In the genomic region with DNA sequence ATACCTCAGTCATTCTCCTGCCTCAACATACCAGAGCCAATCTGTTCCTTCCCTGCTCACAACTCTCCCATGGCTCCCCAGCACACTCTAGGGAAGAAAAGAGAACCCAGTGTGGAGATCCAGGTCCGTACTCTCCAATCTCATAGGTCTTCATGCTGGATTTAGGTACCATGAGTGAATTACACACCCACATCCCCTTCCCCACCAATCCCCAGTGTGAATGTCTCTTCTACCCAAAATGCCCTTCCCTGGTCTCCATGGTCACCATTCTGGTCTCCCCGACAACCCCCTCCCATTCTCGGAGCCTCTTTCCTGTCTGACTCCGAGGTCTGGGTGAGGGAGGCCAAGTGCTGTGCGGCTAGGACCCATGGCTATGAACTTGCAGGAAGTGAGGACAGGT, we compare ENCODE assay signal across 28 mouse cellular contexts. TPM values are rescaled to one million over a fixed set of nuclear protein-coding genes. Genes with fewer than 3 reads are reported as not detected.
DNase-seq lines count a peak whose midpoint lies in the region; ATAC-seq lines count a peak whose summit lies in the region.
"Had no signal": no experiment of that assay in that cellular context is flagged by ENCODE, and none has a peak within 500 bp of the region (broad histone marks: within the 10 kb centered on the region; RNA-seq: fewer than 3 reads in every experiment).

Gm15517 (plus strand) TSS at position 301 of the 400 bp plus-strand sequence.

- no peak within 1 kb of the TSS for H3K27ac ChIP-seq in hindbrain, embryonic 13.5 days
- no peak within 1 kb of the TSS for H3K27ac ChIP-seq in hindbrain, embryonic 11.5 days (ENCODE audit: low read depth, low read length)
- no peak within 1 kb of the TSS for H3K27ac ChIP-seq in midbrain, embryonic 13.5 days
- no peak within 1 kb of the TSS for H3K27ac ChIP-seq in midbrain, embryonic 16.5 days (ENCODE audit: low read length)
- H3K27ac ChIP-seq in embryonic facial prominence, embryonic 14.5 days (replicated peaks; ENCODE audit: low read depth, low read length), result no peak within 1 kb of the TSS
- H3K27ac ChIP-seq: embryonic facial prominence, embryonic 13.5 days; gastrocnemius, adult 2 months; heart, embryonic 15.5 days; hindbrain, embryonic 10.5 days had no signal

- H3K36me3 ChIP-seq in hindbrain, embryonic 13.5 days, result no peaks in the 10 kb centered on the region
- no peaks in the 10 kb centered on the region for H3K36me3 ChIP-seq in hindbrain, embryonic 11.5 days (ENCODE audit: control insufficient read depth, insufficient read depth, low read length)
- no peaks in the 10 kb centered on the region for H3K36me3 ChIP-seq in midbrain, embryonic 13.5 days
- no peaks in the 10 kb centered on the region for H3K36me3 ChIP-seq in midbrain, embryonic 16.5 days (ENCODE audit: control insufficient read depth, insufficient read depth, low read length)
- H3K36me3 ChIP-seq in embryonic facial prominence, embryonic 14.5 days (ENCODE audit: control insufficient read depth, insufficient read depth, low read length), result no peaks in the 10 kb centered on the region
- H3K36me3 ChIP-seq: embryonic facial prominence, embryonic 13.5 days; heart, embryonic 12.5 days; heart, embryonic 15.5 days; hindbrain, embryonic 10.5 days had no signal

- WGBS in hindbrain, embryonic 13.5 days, result 53% methylated on average over 5 of the region's 5 CpGs
- WGBS in hindbrain, embryonic 11.5 days, result 53% methylated on average over 5 of the region's 5 CpGs
- 47% methylated on average over 5 of the region's 5 CpGs for WGBS in midbrain, embryonic 13.5 days
- 47% methylated on average over 5 of the region's 5 CpGs for WGBS in midbrain, embryonic 16.5 days
- WGBS in embryonic facial prominence, embryonic 14.5 days, result 52% methylated on average over 5 of the region's 5 CpGs

- H3K9me3 ChIP-seq in hindbrain, embryonic 13.5 days, result no peaks in the 10 kb centered on the region
- no peaks in the 10 kb centered on the region for H3K9me3 ChIP-seq in hindbrain, embryonic 11.5 days (ENCODE audit: control insufficient read depth, low read length)
- H3K9me3 ChIP-seq in midbrain, embryonic 13.5 days, result no peaks in the 10 kb centered on the region
- H3K9me3 ChIP-seq in midbrain, embryonic 16.5 days (replicated peaks; ENCODE audit: control insufficient read depth, low read length, poor library complexity, severe bottlenecking), result no peaks in the 10 kb centered on the region
- no peaks in the 10 kb centered on the region for H3K9me3 ChIP-seq in embryonic facial prominence, embryonic 14.5 days (ENCODE audit: control insufficient read depth, low read length)
- H3K9me3 ChIP-seq: embryonic facial prominence, embryonic 13.5 days; heart, embryonic 12.5 days; heart, embryonic 15.5 days; hindbrain, embryonic 10.5 days had no signal

- H3K4me1 ChIP-seq in hindbrain, embryonic 13.5 days (replicated peaks), result peaks cover 6% of the 10 kb centered on the region
- no peaks in the 10 kb centered on the region for H3K4me1 ChIP-seq in hindbrain, embryonic 11.5 days (replicated peaks; ENCODE audit: control insufficient read depth, insufficient read depth, low read length)
- peaks cover 7% of the 10 kb centered on the region for H3K4me1 ChIP-seq in midbrain, embryonic 13.5 days (replicated peaks)
- H3K4me1 ChIP-seq in midbrain, embryonic 16.5 days (ENCODE audit: control insufficient read depth, insufficient read depth, low read length), result no peaks in the 10 kb centered on the region
- no peaks in the 10 kb centered on the region for H3K4me1 ChIP-seq in embryonic facial prominence, embryonic 14.5 days (ENCODE audit: control insufficient read depth, insufficient read depth, low read length)

- no peak for DNase-seq in hindbrain, embryonic 11.5 days (ENCODE audit: low spot score)
- DNase-seq in R1 (ENCODE audit: low read depth, low spot score), result peak; percentile 53
- DNase-seq in embryonic facial prominence, embryonic 14.5 days (ENCODE audit: low spot score), result no peak
- no peak for DNase-seq in thymus, postnatal 0 days (ENCODE audit: low spot score)
- DNase-seq: adrenal gland, postnatal 10 days; cerebellum, adult 18-20 months; cerebellum, adult 9-10 months; cerebellum, postnatal 14 days; forebrain, postnatal 0 days; gastrocnemius, adult 2 months; gastrocnemius, postnatal 14 days; heart, adult 18-20 months; heart, postnatal 10 days; heart, postnatal 36 days had no signal

- ATAC-seq in hindbrain, embryonic 13.5 days (ENCODE audit: low FRiP score), result no peak
- no peak for ATAC-seq in hindbrain, embryonic 11.5 days (ENCODE audit: low FRiP score)
- ATAC-seq in midbrain, embryonic 13.5 days, result no peak
- ATAC-seq in midbrain, embryonic 16.5 days, result no peak
- ATAC-seq in embryonic facial prominence, embryonic 14.5 days (ENCODE audit: low read depth), result 0 out of 2 replicates have a peak, but pooled peaks have one; percentile 12
- no peak for ATAC-seq in activated CD4-positive, CD25-positive, alpha-beta regulatory T cell, adult 4 months
- ATAC-seq: CD4-positive, CD25-positive, alpha-beta regulatory T cell, adult 4 months; forebrain, embryonic 14.5 days; forebrain, postnatal 0 days had no signal

- no peak within 1 kb of the TSS for H3K4me2 ChIP-seq in hindbrain, embryonic 13.5 days
- no peak within 1 kb of the TSS for H3K4me2 ChIP-seq in hindbrain, embryonic 11.5 days (replicated peaks; ENCODE audit: low read depth, low read length)
- no peak within 1 kb of the TSS for H3K4me2 ChIP-seq in midbrain, embryonic 13.5 days (replicated peaks)
- H3K4me2 ChIP-seq in midbrain, embryonic 16.5 days (ENCODE audit: low read length), result no peak within 1 kb of the TSS
- H3K4me2 ChIP-seq in embryonic facial prominence, embryonic 14.5 days (ENCODE audit: low read depth, low read length), result no peak within 1 kb of the TSS
- H3K4me2 ChIP-seq: heart, embryonic 15.5 days had no signal

- peaks cover 23% of the 10 kb centered on the region for H3K27me3 ChIP-seq in hindbrain, embryonic 13.5 days
- H3K27me3 ChIP-seq in hindbrain, embryonic 11.5 days (ENCODE audit: control insufficient read depth, insufficient read depth, low read length), result no peaks in the 10 kb centered on the region; the same call in 1 of the 2 replicates
- H3K27me3 ChIP-seq in midbrain, embryonic 13.5 days, result peaks cover 15% of the 10 kb centered on the region; the same call in 1 of the 2 replicates
- no peaks in the 10 kb centered on the region for H3K27me3 ChIP-seq in midbrain, embryonic 16.5 days (ENCODE audit: control insufficient read depth, insufficient read depth, low read depth, low read length)
- peaks cover 12% of the 10 kb centered on the region; the same call in 1 of the 2 replicates for H3K27me3 ChIP-seq in embryonic facial prominence, embryonic 14.5 days (replicated peaks; ENCODE audit: control insufficient read depth, insufficient read depth, low read length)

- no peak within 1 kb of the TSS for H3K4me3 ChIP-seq in hindbrain, embryonic 13.5 days
- H3K4me3 ChIP-seq in hindbrain, embryonic 11.5 days (ENCODE audit: low read depth, low read length), result no peak within 1 kb of the TSS
- H3K4me3 ChIP-seq in midbrain, embryonic 13.5 days (replicated peaks), result no peak within 1 kb of the TSS
- no peak within 1 kb of the TSS for H3K4me3 ChIP-seq in midbrain, embryonic 16.5 days (ENCODE audit: low read depth, low read length)
- H3K4me3 ChIP-seq in embryonic facial prominence, embryonic 14.5 days (ENCODE audit: low read depth, low read length), result no peak within 1 kb of the TSS
- H3K4me3 ChIP-seq: gastrocnemius, adult 2 months; heart, embryonic 12.5 days; heart, embryonic 15.5 days had no signal

- H3K9ac ChIP-seq in hindbrain, embryonic 13.5 days, result 0 out of 2 replicates have a peak within 1 kb of the TSS, but pooled peaks have one; percentile 39
- no peak within 1 kb of the TSS for H3K9ac ChIP-seq in hindbrain, embryonic 11.5 days (ENCODE audit: low read depth, low read length)
- peak within 1 kb of the TSS; percentile 19; the same call in 1 of the 2 replicates for H3K9ac ChIP-seq in midbrain, embryonic 13.5 days (replicated peaks)
- H3K9ac ChIP-seq in midbrain, embryonic 16.5 days (ENCODE audit: low read depth, low read length), result no peak within 1 kb of the TSS
- no peak within 1 kb of the TSS for H3K9ac ChIP-seq in embryonic facial prominence, embryonic 14.5 days (ENCODE audit: low read depth, low read length)
- H3K9ac ChIP-seq: embryonic facial prominence, embryonic 13.5 days; heart, embryonic 12.5 days; heart, embryonic 15.5 days had no signal

RNA-seq across cellular contexts. Expression of gene Gm15517, which starts in this region (rescaled TPM):
- not detected in 2 replicates for polyA plus RNA-seq in hindbrain, embryonic 13.5 days (2015; fragmentation: Nextera tagmentation; extraction: Ambion mirVana)
- polyA plus RNA-seq in hindbrain, embryonic 11.5 days (2014; fragmentation: Nextera tagmentation; extraction: Ambion mirVana), result not detected in 2 replicates
- not detected in 2 replicates for polyA plus RNA-seq in midbrain, embryonic 13.5 days (2015; fragmentation: Nextera tagmentation; extraction: Ambion mirVana)
- not detected in 2 replicates for polyA plus RNA-seq in midbrain, embryonic 16.5 days (2015; fragmentation: Nextera tagmentation; extraction: Ambion mirVana)
- polyA plus RNA-seq in embryonic facial prominence, embryonic 14.5 days (2014; fragmentation: Nextera tagmentation; extraction: Ambion mirVana), result not detected in 2 replicates
- polyA plus RNA-seq in thymus, postnatal 0 days (2015; fragmentation: Nextera tagmentation; extraction: Ambion mirVana), result not detected in 2 replicates
- not detected for polyA plus RNA-seq in activated CD4-positive, CD25-positive, alpha-beta regulatory T cell, adult 4 months (2017; shearing (Covaris generic))
- polyA plus RNA-seq: C2C12; CD4-positive, CD25-positive, alpha-beta regulatory T cell, adult 4 months; embryonic facial prominence, embryonic 13.5 days; forebrain, embryonic 11.5 days; forebrain, embryonic 14.5 days; forebrain, postnatal 0 days; heart, embryonic 12.5 days; heart, embryonic 15.5 days; hindbrain, embryonic 10.5 days; hindbrain, embryonic 16.5 days; intestine, embryonic 14.5 days had no signal

Comparison
In these comparisons a context has a peak if more than half of its experiments do, and no peak if none do; other contexts are left out.
1. H3K9ac ChIP-seq: peak in hindbrain, embryonic 13.5 days (single experiment) and midbrain, embryonic 13.5 days (single experiment); none in hindbrain, embryonic 11.5 days (single experiment), midbrain, embryonic 16.5 days (single experiment) and embryonic facial prominence, embryonic 14.5 days (single experiment).
2. Peak in ATAC-seq in embryonic facial prominence, embryonic 14.5 days; RNA of the gene not detected or under 1 TPM.